Mouse (Mus musculus) urinary bladder, postnatal 4 days (tissue): Measurements from ENCODE around the gene Gsk3b.
A peak's percentile ranks its signal among the peaks of the same experiment; 100 is the strongest.
"Not testable (repeated sequence)": the region's sequence is repeated elsewhere in the genome, so short reads cannot be mapped to it uniquely, and the experiment has no call there.

Experiments used
- DNase-seq, 2 experiments: peaks; one replicate each; pipeline ENCODE4 v3.0.0; 2021 to 2022; ENCODE audit warnings: low spot score in 2 of 2

The Gsk3b gene

DNA sequence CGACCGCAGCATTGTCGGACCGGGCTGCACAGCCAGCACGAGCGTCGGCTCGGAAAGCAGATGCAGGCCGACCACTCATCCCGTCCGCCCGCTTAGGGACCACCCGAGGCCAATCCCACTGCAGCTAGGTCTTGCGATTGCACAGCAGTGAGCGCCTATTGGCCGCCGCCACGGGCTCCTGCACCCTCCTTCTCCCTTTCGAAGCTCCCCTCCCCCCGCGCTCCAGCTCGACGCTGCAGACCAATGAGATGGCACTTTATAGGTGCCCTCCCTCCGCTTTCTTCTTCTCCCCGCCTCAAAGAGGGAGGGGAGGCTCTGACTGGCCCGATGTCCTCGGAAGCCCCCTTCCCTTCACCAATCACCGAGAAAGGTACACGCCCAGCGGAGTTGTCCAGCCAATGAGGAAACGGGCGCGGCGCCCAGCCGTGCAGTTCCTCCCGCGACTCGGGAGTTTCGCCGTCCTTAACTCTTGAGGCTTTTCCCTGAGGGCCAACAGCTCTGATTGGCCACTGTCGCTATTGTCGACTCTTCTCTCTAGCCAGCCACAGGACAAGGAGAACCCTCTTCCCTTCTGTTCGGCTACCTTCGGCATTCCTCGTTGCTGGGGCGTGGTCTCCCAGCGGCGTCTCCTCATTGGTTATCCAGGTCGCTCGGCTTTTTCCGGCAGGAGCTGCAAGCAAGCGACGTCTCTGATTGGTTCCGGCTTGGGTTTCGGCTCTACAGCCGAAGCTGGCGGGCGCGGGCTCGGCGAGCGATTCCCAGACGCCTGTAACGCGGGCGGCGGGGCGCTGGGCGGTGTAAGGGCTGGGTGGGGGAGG lies at the start of gene Gsk3b:
Gene Gsk3b (plus strand): TSS at position 373 of the 818 bp plus-strand sequence.
- peak; percentile 99 to 100 for DNase-seq

DNA sequence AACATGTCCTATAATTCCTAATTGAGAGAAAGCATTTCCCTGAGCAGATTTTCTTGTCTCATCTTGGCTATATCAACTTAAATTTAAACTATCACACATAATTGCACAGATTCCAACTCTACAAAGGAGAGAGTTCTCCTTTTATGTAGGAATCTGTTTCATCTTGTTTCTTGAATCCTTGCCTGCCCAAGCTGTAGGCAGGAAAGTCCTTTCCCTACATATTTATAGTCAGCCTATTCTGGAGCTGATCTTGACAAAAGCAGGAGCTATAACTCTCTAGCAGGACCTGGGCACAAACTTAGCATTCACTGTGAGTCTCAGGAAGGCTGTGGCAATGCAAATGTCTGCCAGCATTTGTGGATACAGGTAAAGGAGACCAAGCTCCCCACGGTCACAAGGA lies 46.6 kb upstream of the Gsk3b start:
- DNase-seq: no peak

DNA sequence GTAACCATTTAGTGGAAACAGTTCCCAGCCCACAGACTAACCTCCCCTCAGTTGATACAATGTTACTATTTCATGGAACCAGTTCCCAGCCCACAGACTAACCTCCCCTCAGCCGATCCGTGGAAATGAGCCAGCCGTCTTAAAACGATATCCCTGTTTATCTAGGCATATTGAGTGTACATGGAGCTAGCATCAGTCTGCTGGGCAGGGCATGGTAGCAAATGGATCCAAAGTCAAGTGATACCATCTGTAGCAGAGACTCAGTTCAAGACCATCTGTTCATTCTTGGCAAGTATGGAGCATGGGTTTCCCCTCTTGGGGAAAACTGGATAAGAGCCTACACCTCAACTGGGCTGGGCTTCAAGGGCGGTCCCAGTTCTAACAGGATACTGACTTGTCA lies 44.2 kb upstream of the Gsk3b start:
- DNase-seq: no peak

DNA sequence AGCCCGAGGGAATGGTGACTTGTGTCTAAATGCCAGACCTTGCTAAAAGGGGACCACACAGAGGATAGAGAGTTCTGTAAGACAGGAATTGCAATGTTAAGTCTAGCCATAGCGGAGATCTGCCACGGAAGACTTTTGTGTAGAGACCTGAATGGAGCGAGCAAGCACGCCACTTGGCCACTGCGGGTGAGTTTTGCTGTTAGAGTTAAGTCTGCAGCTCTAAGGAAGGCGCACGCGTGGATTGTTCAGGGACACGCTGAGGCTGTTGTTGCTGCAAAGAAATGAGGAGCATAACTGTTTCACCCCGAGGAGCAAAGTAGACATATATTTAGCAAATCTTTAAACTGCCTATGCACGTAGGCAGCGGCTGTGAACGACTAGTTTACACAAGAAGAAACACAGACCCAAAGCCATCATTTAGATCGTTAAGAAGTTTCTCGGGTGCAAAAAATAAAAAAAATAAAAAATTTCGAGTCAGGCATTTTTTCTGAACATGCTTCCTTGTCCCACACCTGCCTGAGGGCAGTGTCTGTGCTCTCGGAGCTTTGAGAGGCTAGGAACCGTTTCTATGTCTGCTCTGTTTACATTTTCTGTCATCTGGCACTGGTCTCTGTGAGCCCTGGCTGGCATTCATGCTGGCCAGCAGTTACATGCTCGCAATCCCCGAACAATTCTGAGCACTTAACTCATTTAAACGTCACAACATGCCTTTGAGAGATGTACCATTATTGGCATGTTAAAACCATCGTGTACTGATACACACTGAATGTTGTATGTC lies 40.8 kb upstream of the Gsk3b start:
- no peak for DNase-seq

DNA sequence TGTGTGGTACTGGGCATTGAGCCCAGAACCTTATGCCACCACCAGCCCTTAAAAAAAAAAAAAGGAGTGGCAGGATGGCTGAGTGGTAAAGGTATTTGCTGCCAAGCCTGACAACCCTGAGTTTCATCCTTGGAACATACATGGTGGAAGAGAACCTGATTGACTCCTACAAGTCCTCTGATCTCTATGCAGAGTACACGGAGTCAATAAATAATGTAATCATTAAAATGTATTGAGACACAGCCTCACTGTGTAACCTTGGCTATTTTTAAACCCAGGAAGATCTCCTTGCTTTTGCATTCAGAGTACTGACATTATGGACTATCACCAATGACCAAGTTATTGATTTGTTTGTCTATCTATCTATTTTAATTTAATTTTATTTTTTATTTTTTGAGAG lies 30.9 kb upstream of the Gsk3b start:
- no peak for DNase-seq

DNA sequence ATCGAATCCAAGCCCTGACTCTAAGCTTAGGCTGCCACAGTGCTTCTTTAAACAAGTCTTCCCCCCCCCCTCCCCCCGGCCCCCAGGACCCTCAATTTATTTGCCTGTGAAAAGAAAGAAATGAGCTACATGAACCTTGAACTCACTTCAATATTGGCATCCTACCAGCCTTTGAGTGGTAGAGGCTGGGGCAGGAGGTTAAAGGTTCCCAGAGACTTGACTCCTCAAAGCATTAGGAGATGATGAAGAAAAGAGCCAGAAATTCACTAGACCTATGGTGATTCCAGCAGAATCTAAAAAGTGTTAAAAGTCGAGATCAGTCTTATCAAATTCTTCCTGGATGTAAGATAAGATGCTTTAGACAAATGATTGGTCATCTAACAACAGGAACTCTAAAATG lies 30.0 kb upstream of the Gsk3b start:
- DNase-seq: no peak

DNA sequence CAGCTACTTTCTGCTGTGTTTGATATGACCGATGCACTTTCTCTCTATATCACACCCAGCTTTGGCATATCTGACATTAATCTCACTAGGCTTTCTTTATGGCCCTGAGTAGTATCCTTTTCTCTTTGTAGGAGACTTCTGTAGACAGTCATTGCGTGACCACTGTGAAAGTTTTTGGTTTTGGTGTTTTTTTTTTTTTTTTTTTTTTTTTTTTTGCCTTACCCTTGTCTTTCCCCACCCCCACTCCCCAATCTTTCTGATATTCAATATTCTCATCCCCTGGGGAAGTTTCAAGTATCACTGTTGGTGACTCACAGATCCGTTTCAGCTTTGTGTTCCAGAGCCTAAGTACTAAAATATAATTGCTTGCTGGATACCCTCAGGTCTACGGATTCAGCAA lies 29.2 kb upstream of the Gsk3b start:
- DNase-seq: no peak

DNA sequence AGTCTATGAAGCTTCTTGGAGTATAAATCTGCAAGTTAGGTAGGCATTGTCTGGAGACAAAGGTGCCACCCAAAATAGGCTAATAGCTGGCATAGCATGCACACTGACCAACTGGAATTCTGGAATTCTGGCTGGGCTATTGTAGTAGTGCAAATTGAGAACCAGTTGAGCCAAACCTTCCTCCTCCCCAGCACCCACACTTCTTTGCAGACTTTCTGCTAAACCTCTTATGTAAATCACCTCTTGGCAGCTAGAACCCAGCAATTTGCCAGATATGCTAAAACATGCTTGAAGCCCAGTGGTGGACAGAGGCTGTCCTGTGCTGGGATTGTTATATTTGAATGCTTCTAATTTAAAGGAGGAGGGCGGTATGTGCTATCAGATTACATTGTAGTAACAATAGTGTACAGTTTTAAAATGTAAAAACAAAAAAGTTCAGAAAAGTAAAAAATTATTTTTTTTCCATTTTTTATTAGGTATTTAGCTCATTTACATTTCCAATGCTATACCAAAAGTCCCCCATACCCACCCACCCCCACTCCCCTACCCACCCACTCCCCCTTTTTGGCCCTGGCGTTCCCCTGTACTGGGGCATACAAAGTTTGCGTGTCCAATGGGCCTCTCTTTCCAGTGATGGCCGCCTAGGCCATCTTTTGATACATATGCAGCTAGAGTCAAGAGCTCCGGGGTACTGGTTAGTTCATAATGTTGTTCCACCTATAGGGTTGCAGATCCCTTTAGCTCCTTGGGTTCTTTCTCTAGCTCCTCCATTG lies 14.8 kb upstream of the Gsk3b start:
- DNase-seq: not testable (repeated sequence)

DNA sequence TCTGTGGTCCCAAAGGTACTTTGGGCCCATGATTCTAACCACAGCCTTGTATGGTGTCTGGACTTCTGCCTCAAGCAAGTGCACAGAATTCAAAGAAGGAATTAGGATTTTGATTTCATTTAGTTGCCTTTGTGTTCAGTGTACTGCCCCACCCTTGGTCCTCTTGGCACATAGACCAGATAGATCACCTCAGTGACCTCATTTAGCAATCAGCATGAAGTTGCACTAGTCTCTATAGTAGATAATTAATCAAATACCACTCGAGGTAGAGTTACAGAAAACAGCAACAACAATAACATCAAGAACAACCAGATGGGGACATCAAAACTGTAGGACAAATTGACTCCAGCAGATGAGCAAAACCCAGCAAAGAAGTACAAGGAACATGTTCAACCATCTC lies 8.6 kb upstream of the Gsk3b start:
- DNase-seq: no peak

DNA sequence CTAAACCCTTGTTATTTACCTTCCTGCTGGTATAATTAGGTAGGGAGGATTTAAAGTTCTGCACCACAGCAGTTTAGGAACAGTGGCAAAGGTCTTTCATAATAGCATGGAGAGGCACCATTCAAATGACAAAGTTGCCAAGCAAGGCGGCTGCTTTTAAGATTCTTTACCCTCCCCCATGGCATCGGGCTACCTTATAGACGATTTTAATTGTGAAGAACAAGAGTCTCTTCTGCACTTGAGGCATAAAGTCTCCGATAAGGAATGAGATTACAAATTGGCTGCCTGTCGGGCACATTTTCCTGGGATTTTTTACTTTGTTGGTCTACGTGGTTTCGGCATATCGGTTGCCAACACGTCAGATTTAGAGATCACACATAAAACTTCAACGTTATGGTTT lies 1.6 kb upstream of the Gsk3b start:
- no peak for DNase-seq

DNA sequence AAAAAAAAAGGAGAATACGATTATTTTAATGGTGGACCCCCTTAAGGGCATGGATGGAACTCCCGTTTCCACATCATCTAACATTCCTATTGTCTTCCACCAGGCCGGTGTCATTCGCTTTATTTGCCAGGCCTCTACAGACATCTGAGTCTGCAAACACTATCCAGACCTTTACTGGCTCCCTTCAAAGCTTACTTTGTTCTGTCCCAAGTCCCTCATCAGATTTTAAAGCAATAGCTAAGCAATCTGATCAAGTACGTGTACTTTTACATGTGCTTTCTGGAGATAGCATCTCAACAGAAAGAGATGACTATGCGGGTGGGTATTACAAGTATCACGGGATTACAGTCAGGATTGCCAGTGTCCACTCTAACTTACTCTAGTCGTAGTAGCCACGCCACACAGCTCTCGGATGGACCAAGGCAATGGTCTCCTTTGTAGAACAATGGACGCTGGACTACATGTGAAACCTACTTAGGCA lies 1.1 kb upstream of the Gsk3b start:
- DNase-seq: no peak

DNA sequence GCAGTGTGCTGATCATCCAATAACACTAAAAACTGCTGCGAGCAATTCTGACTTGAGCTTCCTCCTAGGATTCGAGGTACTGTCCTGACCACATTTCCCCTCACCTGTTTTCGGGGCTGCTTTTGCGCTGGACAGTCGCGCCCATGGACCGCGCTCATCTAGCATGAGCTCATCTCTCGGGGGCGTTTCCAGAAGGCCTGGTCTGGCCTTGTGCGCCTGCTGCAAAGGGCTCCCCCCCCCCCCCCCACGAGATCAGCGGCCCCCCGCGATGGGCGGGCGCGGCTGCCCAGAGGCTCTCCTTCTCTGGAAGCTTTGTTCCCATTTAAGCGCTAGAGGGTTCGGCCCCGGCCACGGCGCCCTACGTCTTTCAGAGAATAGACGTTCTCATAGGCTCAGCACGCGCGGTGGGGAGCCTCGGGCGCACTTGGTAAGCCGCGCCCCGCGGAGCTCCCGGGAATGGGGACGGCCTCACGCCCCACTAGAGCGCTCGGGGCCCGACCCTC lies 624 bp upstream of the Gsk3b start:
- DNase-seq: no peak

DNA sequence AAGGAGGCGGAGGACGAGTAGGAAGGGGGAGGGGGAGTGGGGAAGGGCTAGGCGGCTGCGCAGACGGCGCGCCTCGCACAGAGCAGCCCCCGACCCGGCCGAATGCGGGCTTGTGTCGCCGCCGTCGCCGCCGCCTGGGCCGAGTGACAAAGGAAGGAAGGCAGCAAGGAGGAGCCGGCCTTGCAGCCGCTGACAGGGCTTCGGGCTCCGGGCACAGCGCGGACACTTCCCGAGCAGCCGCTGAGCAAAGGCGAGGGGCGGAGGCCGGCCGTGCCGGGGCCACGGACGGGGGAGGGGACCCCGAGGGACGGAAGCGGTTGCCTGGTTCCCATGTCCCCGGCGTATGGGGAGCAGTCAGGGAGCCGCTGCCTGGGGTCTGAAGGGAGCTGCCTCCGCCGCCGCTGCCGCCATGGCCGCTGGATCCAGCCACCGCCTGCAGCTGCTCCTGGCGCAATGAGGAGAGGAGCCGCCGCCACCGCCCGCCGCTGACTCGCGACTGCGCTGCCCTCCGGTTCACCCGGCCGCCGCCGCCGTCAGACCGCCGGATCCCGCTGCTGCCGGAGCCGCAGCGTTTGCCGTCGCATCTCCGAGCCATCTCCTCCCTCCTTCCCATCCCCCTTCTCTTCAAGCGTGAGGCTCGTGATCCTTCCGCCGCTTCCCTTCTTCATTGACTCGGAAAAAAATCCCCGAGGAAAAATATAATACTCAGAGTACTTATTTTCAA lies 808 bp downstream of the Gsk3b start:
- DNase-seq: no peak

DNA sequence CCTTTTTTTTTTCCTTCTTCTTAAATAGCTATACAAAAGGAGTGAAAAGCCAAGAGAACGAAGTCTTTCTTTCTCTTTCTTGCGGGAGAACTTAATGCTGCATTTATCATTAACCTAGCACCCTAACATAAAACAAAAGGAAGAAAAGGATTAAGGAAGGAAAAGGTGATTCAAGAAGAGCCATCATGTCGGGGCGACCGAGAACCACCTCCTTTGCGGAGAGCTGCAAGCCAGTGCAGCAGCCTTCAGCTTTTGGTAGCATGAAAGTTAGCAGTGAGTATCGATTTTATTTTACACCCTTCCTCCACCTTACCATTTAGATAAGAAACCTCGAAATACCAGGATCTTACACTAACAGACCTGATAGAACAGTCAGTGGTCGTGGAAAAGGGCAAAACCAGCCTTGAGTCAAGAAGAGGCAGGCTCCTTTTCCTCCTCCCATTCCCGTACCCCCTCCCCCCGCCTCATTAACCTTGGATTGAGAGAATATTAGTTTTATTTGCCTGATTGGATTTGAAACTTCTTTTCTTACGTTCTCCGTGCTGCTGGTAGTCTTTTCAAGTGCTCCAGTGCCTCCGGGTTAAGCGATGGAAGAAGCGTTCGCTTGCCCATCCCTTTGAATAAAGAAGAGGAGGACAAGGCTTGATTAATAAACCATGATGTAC lies 1.7 kb downstream of the Gsk3b start:
- no peak for DNase-seq

DNA sequence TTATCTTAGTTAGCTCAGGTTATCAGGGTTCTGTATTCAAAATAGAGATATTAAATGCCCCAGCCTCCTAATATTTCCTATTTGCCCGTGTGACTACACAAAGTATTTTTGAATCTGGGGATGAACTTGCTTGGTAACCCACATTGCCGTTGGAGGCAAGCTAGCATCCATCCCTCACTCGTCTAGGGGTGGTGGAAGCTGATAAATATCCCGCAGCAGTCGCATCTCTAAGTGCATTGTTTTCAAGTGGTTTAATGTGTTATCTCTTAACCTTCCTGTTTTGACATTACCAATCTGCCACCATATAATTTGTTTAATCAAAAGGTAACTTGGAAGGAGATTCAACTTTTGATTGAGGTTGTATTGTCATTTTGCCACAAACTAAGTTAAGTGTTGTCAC lies 2.2 kb downstream of the Gsk3b start:
- no peak for DNase-seq

DNA sequence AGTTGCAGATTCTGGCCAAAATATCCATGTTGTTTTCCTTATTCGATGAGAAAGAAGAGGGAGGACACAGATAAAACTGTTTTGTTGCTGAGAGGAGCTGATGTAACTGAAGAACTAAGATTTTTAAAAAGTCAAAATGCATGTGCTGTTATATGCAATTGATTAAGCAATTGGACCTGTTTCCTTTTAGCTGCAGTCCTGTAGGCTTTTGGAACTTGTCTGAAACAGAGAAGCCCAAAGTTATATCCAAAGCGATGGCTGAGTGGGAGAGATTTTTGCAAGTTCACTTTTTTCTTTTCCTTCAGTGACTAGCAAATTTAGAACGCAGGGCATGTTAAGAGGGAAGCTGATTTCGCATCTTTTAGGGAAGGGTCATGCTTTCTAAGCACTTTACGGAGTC lies 2.9 kb downstream of the Gsk3b start:
- DNase-seq: no peak

DNA sequence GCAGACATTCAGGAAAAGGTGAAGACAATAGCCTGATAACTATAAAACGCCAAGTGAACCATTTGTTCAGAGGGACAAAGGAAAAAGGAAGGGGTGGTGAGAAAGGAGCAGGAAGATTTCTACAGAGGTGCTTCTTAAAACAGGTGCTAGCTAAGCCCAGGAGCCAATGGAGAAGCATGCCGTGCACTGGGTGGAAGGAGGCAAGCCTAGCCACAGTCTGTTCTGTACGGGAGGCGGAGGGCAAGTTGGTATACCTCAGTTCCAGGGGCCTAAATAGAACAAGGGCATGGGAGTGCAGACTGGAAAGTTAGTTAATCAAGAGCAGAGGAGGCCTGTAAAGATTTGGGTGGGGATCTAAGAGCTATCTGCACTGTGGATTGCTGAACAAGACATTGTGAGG lies 3.8 kb downstream of the Gsk3b start:
- DNase-seq: no peak

DNA sequence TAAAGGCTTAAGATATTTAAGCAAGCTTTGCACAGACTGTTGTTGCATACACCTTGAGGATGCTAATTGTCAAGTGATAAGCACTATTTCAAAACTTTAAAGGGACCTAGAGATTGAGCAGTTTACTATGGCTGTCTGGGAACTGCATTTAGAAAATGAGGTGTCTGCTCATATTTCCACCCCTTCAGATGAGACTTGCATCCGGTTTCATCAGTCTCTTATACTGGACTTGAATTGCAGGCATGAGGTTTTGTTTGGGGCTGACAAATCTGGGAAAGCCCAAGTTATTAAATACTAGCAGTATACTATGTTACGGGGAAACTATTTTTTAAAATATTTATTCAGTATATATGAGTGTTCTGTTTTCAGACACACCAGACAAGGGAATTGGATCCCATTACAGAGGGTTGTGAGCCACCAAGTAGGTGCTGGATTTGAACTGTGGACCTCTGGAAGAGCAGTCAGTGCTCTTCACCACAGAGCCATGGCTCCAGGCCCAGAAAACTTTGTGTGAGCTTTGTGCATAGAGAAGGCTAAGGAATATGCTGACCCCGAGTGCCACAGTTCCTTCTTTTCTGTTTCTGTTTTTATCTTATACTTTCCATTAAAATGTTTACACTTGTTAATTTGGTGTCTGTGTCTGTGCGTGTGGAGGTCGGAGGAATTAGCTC lies 6.5 kb downstream of the Gsk3b start:
- DNase-seq: no peak

DNA sequence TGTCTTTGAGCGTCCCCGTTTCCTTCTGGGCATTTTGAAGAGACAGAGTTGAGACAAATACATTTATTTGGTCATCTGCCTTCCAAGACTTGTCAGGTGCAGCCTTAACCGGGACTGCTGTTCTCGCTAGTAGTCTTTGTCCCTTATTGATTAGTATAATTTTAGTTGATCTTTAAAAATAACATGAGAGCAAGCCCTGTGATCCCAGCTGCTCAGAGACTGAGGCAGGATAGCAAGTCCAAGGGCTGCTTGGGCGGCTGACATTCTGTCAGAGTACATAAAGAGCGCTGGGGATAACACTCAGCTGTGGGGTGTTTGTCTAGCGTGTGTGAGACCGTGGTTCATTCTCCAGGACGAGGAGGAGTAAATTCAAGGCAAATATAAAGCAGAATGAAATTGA lies 8.7 kb downstream of the Gsk3b start:
- no peak for DNase-seq

DNA sequence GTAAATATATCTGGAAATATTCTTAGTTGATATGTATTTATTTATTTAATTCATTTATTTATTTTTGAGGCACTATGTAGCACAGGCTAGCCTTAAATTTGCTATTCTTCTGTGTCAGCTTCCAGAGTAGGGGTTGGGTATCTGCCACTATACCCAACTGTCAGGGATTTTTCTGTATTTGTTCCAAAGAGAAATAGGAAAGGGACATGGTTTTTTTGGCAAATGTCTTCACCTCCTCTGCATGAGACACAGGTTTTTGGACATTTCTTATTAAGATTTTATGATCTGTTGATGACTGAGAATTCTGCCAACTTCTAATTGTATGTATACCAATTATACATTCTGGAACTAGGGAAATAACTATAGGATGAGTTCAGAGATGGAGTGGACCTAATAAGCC lies 10.5 kb downstream of the Gsk3b start:
- no peak for DNase-seq
